Mouse (Mus musculus): ENCODE data around the gene Fitm1. TPM values are rescaled to one million over a fixed set of nuclear protein-coding genes. Genes with fewer than 3 reads are reported as not detected.

Gene Fitm1
- total and polyA plus RNA-seq, 3 experiments: not detected

DNA sequence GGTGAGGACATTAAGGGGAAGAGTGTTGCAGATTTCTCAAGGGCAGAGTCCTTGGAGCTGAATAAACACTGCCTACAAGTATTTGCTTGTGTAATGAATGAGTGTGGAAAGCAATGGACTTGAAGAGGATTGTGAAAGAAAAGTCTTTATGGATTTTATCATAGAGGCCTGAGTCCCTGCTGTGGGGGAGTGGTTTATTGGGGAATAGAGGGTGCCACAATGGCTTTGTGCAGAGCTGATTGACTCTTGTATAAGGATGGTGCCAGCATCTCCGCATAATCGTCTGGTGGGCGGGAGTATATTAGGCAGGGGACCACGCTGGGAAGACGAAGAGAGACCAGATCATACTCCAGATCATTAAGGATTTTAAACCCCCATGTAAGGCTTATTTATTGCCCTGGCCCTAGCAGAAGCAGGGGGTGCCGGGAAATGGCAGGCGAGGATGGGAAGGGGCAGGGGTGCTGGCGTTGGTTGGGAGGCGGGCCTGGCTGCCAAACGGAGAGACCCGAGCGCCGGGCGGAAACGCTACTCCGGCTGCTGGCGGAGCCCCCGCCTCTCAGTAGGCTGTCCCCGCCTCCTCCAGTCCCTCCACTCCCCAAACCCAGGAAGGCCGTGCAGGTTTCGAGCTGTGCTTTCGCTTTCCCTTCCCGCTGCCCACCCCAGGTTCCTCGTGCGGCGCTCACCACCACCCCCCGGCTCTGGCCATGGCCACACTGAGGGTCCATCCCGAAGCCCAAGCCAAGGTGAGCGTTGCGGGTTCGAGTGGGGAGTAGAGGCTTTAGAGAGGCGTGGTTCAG is 2.7 kb downstream of the Fitm1 start, which contains the start of gene Psme1:
Gene Psme1, plus strand, starts transcription at position 253 of the 797 bp plus-strand sequence.
- peak; percentile 68 for TF ChIP-seq TBP (conservative IDR thresholded peaks at IDR 0.05; ENCODE audit: low read depth, low read length)
- TF ChIP-seq SIN3A (IDR thresholded peaks at IDR 0.05; ENCODE audit: low read length): peak; percentile 74
- TF ChIP-seq IRF4 (IDR thresholded peaks at IDR 0.05; ENCODE audit: low read depth, low read length): peak; percentile 83
- TF ChIP-seq MXI1 (IDR thresholded peaks at IDR 0.05; ENCODE audit: low read depth, low read length): peak; percentile 85; the same call in 1 of the 2 replicates
- no peak for TF ChIP-seq USF2 (conservative IDR thresholded peaks at IDR 0.05; ENCODE audit: low read depth, low read length)
- no peak for TF ChIP-seq MAFK (IDR thresholded peaks at IDR 0.05; ENCODE audit: insufficient replicate concordance, low read length)
- peak; percentile 78 for TF ChIP-seq MYC (IDR thresholded peaks at IDR 0.05; ENCODE audit: low read depth, low read length)
- 0 out of 2 replicates have a peak, but pooled peaks have one; percentile 23 for TF ChIP-seq E2F4 (IDR thresholded peaks at IDR 0.05; ENCODE audit: insufficient replicate concordance, low read depth, low read length)
- TF ChIP-seq BHLHE40 (IDR thresholded peaks at IDR 0.05; ENCODE audit: low read depth, low read length): peak; percentile 49
- TF ChIP-seq KAT2A (IDR thresholded peaks at IDR 0.05; ENCODE audit: insufficient replicate concordance, low read length): no peak
- peak; percentile 45; the same call in 1 of the 2 replicates for TF ChIP-seq TCF12 (IDR thresholded peaks at IDR 0.05; ENCODE audit: low read depth, low read length)
- no peak for TF ChIP-seq SMC3 (IDR thresholded peaks at IDR 0.05; ENCODE audit: low read depth, low read length)
- no peak for TF ChIP-seq ZC3H11A (IDR thresholded peaks at IDR 0.05; ENCODE audit: low read depth, low read length)
- TF ChIP-seq ZKSCAN1 (IDR thresholded peaks at IDR 0.05; ENCODE audit: borderline replicate concordance, low read depth, low read length): no peak
- no peak for TF ChIP-seq POLR2AphosphoS2 (IDR thresholded peaks at IDR 0.05; ENCODE audit: low read depth, low read length)
- TF ChIP-seq JUND (conservative IDR thresholded peaks at IDR 0.05; ENCODE audit: low read depth, low read length): no peak
- no peak for TF ChIP-seq GABPA (IDR thresholded peaks at IDR 0.05; ENCODE audit: insufficient replicate concordance, low read depth, low read length)
- TF ChIP-seq MAX (IDR thresholded peaks at IDR 0.05; ENCODE audit: low read length): peak; percentile 57; the same call in 1 of the 2 replicates
- TF ChIP-seq RCOR1 (conservative IDR thresholded peaks at IDR 0.05; ENCODE audit: low read depth, low read length): no peak
- no peak for TF ChIP-seq RAD21 (IDR thresholded peaks at IDR 0.05; ENCODE audit: low read depth, low read length)
- TF ChIP-seq CTCF (conservative IDR thresholded peaks at IDR 0.05 in 1 of 2, IDR thresholded peaks at IDR 0.05 in 1 of 2; ENCODE audit: low read depth in 2 of 2, low read length in 2 of 2): no peak
- peak; percentile 50 for TF ChIP-seq ETS1 (conservative IDR thresholded peaks at IDR 0.05; ENCODE audit: low read depth, low read length)
- peak; percentile 87 for TF ChIP-seq NELFE (IDR thresholded peaks at IDR 0.05; ENCODE audit: low read depth, low read length)
- TF ChIP-seq HCFC1 (IDR thresholded peaks at IDR 0.05; ENCODE audit: low read depth, low read length): peak; percentile 64; the same call in 1 of the 2 replicates
- no peak for TF ChIP-seq CHD1 (IDR thresholded peaks at IDR 0.05; ENCODE audit: low read depth, low read length)
- TF ChIP-seq CHD2 (IDR thresholded peaks at IDR 0.05; ENCODE audit: low read length): 0 out of 2 replicates have a peak, but pooled peaks have one; percentile 19
- TF ChIP-seq USF1 (IDR thresholded peaks at IDR 0.05; ENCODE audit: low read depth, low read length): no peak
- peak; percentile 81 for TF ChIP-seq MAZ (IDR thresholded peaks at IDR 0.05; ENCODE audit: low read depth, low read length)
- TF ChIP-seq EP300 (IDR thresholded peaks at IDR 0.05; ENCODE audit: low read length): no peak; the same call in 1 of the 2 replicates
- no peak for TF ChIP-seq NRF1 (IDR thresholded peaks at IDR 0.05; ENCODE audit: low read depth, low read length)
- TF ChIP-seq UBTF (IDR thresholded peaks at IDR 0.05; ENCODE audit: low read depth, low read length): 0 out of 2 replicates have a peak, but pooled peaks have one; percentile 35
- peak; percentile 71 for TF ChIP-seq POLR2A (IDR thresholded peaks at IDR 0.05; ENCODE audit: low read depth, low read length)
- peak; percentile 85 for TF ChIP-seq ELF1 (IDR thresholded peaks at IDR 0.05; ENCODE audit: low read depth, low read length)
- TF ChIP-seq JUN (IDR thresholded peaks at IDR 0.05; ENCODE audit: insufficient read depth, low read depth, low read length): no peak
- TF ChIP-seq ZMIZ1 (IDR thresholded peaks at IDR 0.05; ENCODE audit: low read depth, low read length): peak; percentile 73; the same call in 1 of the 2 replicates
- no peak for TF ChIP-seq ZNF384 (IDR thresholded peaks at IDR 0.05; ENCODE audit: low read depth, low read length)
- no peak for TF ChIP-seq PAX5 (IDR thresholded peaks at IDR 0.05; ENCODE audit: low read length)
- peak; percentile 26; the same call in 1 of the 2 replicates for TF ChIP-seq MEF2A (IDR thresholded peaks at IDR 0.05; ENCODE audit: borderline replicate concordance, low read depth, low read length)
- H3K79me2 ChIP-seq (replicated peaks; ENCODE audit: control insufficient read depth, extremely low read depth, insufficient read depth, poor library complexity, severe bottlenecking): peaks cover 12% of the 10 kb centered on the region
- H3K9ac ChIP-seq (ENCODE audit: insufficient read depth, low read depth): peak within 1 kb of the TSS; percentile 83
- H3K27ac ChIP-seq (ENCODE audit: insufficient read depth, low read depth): peak within 1 kb of the TSS; percentile 77
- H3K4me3 ChIP-seq (replicated peaks in 1 of 3; ENCODE audit: low read depth in 2 of 3, low read length in 2 of 3, poor library complexity in 1 of 3): peak within 1 kb of the TSS; percentile 75 to 96 (median 95)
- peaks cover 19 to 33% of the 10 kb centered on the region in 2 experiments for H3K36me3 ChIP-seq (replicated peaks in 1 of 2; ENCODE audit: control insufficient read depth in 1 of 2, insufficient read depth in 1 of 2, low read length in 1 of 2)
- in situ Hi-C loops (cut with MboI; ENCODE audit: low pct_ligation_motif_present, low pct_unique_long_range_greater_than_20kb, low sequenced_read_pairs): no loop called here
- H3K27me3 ChIP-seq (replicated peaks): no peaks in the 10 kb centered on the region
- dilution Hi-C loops (cut with MboI; ENCODE audit: extremely low pct_ligation_motif_present, extremely low pct_unique_long_range_greater_than_20kb, low sequenced_read_pairs): no loop called here
- H3K4me1 ChIP-seq (ENCODE audit: control insufficient read depth in 1 of 2, insufficient read depth in 2 of 2): peaks cover 13 to 34% of the 10 kb centered on the region in 2 experiments
- H3K4me2 ChIP-seq (ENCODE audit: insufficient read depth, low read depth, poor library complexity, severe bottlenecking): peak within 1 kb of the TSS; percentile 92
- H3K9me3 ChIP-seq (replicated peaks; ENCODE audit: low read length): no peaks in the 10 kb centered on the region
- DNase-seq (ENCODE audit: extremely low read depth): peak; percentile 86
